Mouse (Mus musculus) heart, embryonic 13.5 days (tissue): Measurements from ENCODE around the gene Olfr644. TPM values are rescaled to one million over a fixed set of nuclear protein-coding genes. Genes with fewer than 3 reads are reported as not detected.

ENCODE experiments used
- ATAC-seq: fragments of 200-750 bp; cut with Nextera tagmentation; 2 replicates; pipeline ENCODE4 v1.8.0; 2017; ENCODE audit warnings: moderate TSS enrichment; ENCODE audit not compliant: insufficient number of reproducible peaks, low FRiP score, low TSS enrichment; ENCODE audit errors: extremely low read depth
- H3K27ac ChIP-seq: fragments of 300-500 bp; sonication (generic); replicated peaks from 2 replicates; pipeline ENCODE4 v1.5.1; 2015; ENCODE audit warnings: moderate library complexity, mild to moderate bottlenecking, inconsistent platforms
- H3K27me3 ChIP-seq: fragments of 300-500 bp; sonication (generic); replicated peaks from 2 replicates; pipeline ENCODE4 v1.6.1; 2015; ENCODE audit warnings: mild to moderate bottlenecking, inconsistent platforms
- H3K36me3 ChIP-seq: fragments of 300-500 bp; sonication (generic); 2 replicates; pipeline ENCODE4 v1.6.1; 2015; ENCODE audit warnings: mild to moderate bottlenecking, inconsistent platforms
- H3K4me1 ChIP-seq: fragments of 300-500 bp; sonication (generic); 2 replicates; pipeline ENCODE4 v1.6.1; 2015; ENCODE audit warnings: inconsistent platforms
- H3K4me2 ChIP-seq: fragments of 300-500 bp; sonication (generic); 2 replicates; pipeline ENCODE4 v1.6.1; 2015; ENCODE audit warnings: inconsistent platforms, mild to moderate bottlenecking, moderate library complexity
- H3K4me3 ChIP-seq: fragments of 300-500 bp; sonication (generic); 2 replicates; pipeline ENCODE4 v1.5.1; 2015; ENCODE audit warnings: moderate library complexity, mild to moderate bottlenecking, inconsistent platforms
- H3K9ac ChIP-seq: fragments of 300-500 bp; sonication (generic); 2 replicates; pipeline ENCODE4 v1.6.1; 2015; ENCODE audit warnings: inconsistent platforms, mild to moderate bottlenecking, moderate library complexity
- H3K9me3 ChIP-seq: fragments of 300-500 bp; sonication (generic); 2 replicates; pipeline ENCODE4 v1.6.1; 2016; ENCODE audit warnings: inconsistent platforms
- WGBS: fragments of 180-500 bp; shearing (Covaris S2); methylation state at CpG from one replicate; pipeline ENCODE4 v1.1.7; 2015; ENCODE audit warnings: mixed read lengths; 5-methylcytosine and 5-hydroxymethylcytosine counted together
- polyA plus RNA-seq: library from polyadenylated mRNA; unstranded; fragments of >200 nt; fragmentation: Nextera tagmentation; extraction: Ambion mirVana; gene quantifications from 2 replicates; pipeline ENCODE4 v1.2.1, GENCODE M21; 2015

Gene Olfr644
- not detected in 2 replicates for polyA plus RNA-seq

GRCm38 (mm10) chr7:104071769-104072168 is at the start of gene Olfr644:
Gene Olfr644 (minus strand): TSS chr7:104071869.
- Histone ChIP-seq H3K27me3 (no peaks in the 10 kb centered on the region), H3K9ac (no peak within 1 kb of the TSS), H3K27ac (no peak within 1 kb of the TSS), H3K4me1 (no peaks in the 10 kb centered on the region), H3K4me3 (no peak within 1 kb of the TSS), H3K9me3 (peaks cover 3% of the 10 kb centered on the region; the same call in 1 of the 2 replicates), H3K4me2 (no peak within 1 kb of the TSS), H3K36me3 (no peaks in the 10 kb centered on the region)
- ATAC-seq: no peak
- 62% methylated on average over 2 of the region's 2 CpGs for WGBS

GRCm38 (mm10) chr7:104104757-104104972 is 33.0 kb upstream of the Olfr644 start, which contains the start of gene Olfr646:
Gene Olfr646 (plus strand): TSS chr7:104104873.
- no peaks in the 10 kb centered on the region for H3K27me3 ChIP-seq
- H3K9ac ChIP-seq: no peak within 1 kb of the TSS
- no peaks in the 10 kb centered on the region for H3K9me3 ChIP-seq
- H3K4me3 ChIP-seq: no peak within 1 kb of the TSS
- no peaks in the 10 kb centered on the region for H3K36me3 ChIP-seq
- no peak within 1 kb of the TSS for H3K4me2 ChIP-seq
- H3K4me1 ChIP-seq: no peaks in the 10 kb centered on the region
- ATAC-seq: no peak
- H3K27ac ChIP-seq: no peak within 1 kb of the TSS

GRCm38 (mm10) chr7:104103913-104104756 is 32.5 kb upstream of the Olfr644 start:
- Histone ChIP-seq H3K9me3 (no peaks in the 10 kb centered on the region), H3K4me3 (no peak overlapping the region), H3K4me2 (no peak overlapping the region), H3K4me1 (no peaks in the 10 kb centered on the region), H3K27ac (no peak overlapping the region), H3K27me3 (no peaks in the 10 kb centered on the region), H3K36me3 (no peaks in the 10 kb centered on the region), H3K9ac (no peak overlapping the region)
- WGBS: 62% methylated on average over 4 of the region's 4 CpGs
- no peak for ATAC-seq

GRCm38 (mm10) chr7:104085365-104085764 is 13.7 kb upstream of the Olfr644 start, which contains the start of gene Olfr645:
Gene Olfr645 (minus strand): TSS chr7:104085465.
- Histone ChIP-seq H3K9me3 (no peaks in the 10 kb centered on the region), H3K4me2 (no peak within 1 kb of the TSS), H3K36me3 (no peaks in the 10 kb centered on the region), H3K27me3 (no peaks in the 10 kb centered on the region), H3K27ac (no peak within 1 kb of the TSS), H3K4me1 (no peaks in the 10 kb centered on the region), H3K4me3 (no peak within 1 kb of the TSS), H3K9ac (no peak within 1 kb of the TSS)
- ATAC-seq: no peak
- 54% methylated on average over 1 of the region's 1 CpGs for WGBS

- H3K4me1 ChIP-seq: no peaks in the 10 kb centered on the region
- no peak within 1 kb of the TSS for H3K9ac ChIP-seq
- no peak within 1 kb of the TSS for H3K27ac ChIP-seq
- WGBS: 45% methylated on average over 2 of the region's 2 CpGs
- H3K4me2 ChIP-seq: no peak within 1 kb of the TSS
- H3K4me3 ChIP-seq: no peak within 1 kb of the TSS
- ATAC-seq: no peak
- no peaks in the 10 kb centered on the region for H3K9me3 ChIP-seq
- no peaks in the 10 kb centered on the region for H3K27me3 ChIP-seq
- H3K36me3 ChIP-seq: no peaks in the 10 kb centered on the region
Observed at GRCm38 (mm10) chr7:104061345-104061744, 10.3 kb downstream of the Olfr644 start, which contains the start of gene 4930516K23Rik. Gene 4930516K23Rik (minus strand): TSS chr7:104061445.

GRCm38 (mm10) chr7:104059215-104059614 is 12.5 kb downstream of the Olfr644 start:
- H3K27ac ChIP-seq: no peak overlapping the region
- 75% methylated on average over 1 of the region's 1 CpGs for WGBS
- no peaks in the 10 kb centered on the region for H3K36me3 ChIP-seq
- H3K4me1 ChIP-seq: no peaks in the 10 kb centered on the region
- no peak overlapping the region for H3K4me3 ChIP-seq
- H3K4me2 ChIP-seq: no peak overlapping the region
- no peak for ATAC-seq
- no peaks in the 10 kb centered on the region for H3K27me3 ChIP-seq
- no peak overlapping the region for H3K9ac ChIP-seq
- H3K9me3 ChIP-seq: no peaks in the 10 kb centered on the region

DNA sequence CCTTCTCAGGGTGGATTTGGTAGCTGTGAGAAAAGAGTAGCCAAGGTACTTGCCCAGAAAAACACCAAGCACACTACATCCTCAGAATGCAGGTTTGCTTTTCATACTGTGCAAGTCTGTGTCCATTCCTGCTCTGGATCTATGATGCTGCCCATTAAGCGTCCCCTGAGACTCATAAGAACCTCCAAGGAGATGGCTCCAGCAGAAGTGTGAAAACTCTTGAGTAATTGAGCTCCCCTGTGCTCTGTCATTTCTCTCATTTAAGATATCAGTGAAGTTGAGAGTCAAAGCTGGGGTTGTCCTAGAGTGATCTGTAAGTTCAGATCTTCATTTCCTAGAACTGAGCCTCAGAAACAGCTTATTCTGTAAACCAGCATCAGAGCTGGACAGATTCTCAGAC is 19.1 kb downstream of the Olfr644 start, which contains the start of gene Olfr642:
Olfr642 (minus strand) TSS at position 101 of the 400 bp plus-strand sequence.
- no peak within 1 kb of the TSS for H3K9ac ChIP-seq
- no peaks in the 10 kb centered on the region for H3K27me3 ChIP-seq
- H3K36me3 ChIP-seq: no peaks in the 10 kb centered on the region
- H3K27ac ChIP-seq: no peak within 1 kb of the TSS
- H3K4me3 ChIP-seq: no peak within 1 kb of the TSS
- H3K9me3 ChIP-seq: no peaks in the 10 kb centered on the region
- 52% methylated on average over 1 of the region's 1 CpGs for WGBS
- no peak within 1 kb of the TSS for H3K4me2 ChIP-seq
- ATAC-seq: no peak
- H3K4me1 ChIP-seq: no peaks in the 10 kb centered on the region

DNA sequence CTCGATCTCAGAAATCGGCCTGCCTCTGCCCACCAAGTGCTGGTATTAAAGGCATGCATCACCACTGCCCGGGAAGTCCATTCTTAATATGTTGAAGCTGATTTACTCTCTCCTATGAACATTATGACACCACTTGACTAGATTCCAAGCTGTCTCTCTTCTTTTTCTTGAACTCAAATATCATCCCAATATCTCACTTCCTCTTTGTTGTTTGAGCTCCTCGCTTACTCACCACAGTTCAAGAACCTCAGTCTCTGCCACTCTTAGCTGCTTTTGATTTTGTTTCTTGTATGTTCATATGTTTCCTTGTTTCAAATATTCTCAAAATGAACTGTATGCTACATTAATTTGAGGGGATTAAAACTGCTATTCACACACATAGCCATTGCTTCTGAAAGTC is 20.9 kb downstream of the Olfr644 start:
- Histone ChIP-seq H3K27ac (no peak overlapping the region), H3K4me3 (no peak overlapping the region), H3K27me3 (no peaks in the 10 kb centered on the region), H3K9me3 (no peaks in the 10 kb centered on the region), H3K9ac (no peak overlapping the region), H3K36me3 (no peaks in the 10 kb centered on the region), H3K4me2 (no peak overlapping the region), H3K4me1 (no peaks in the 10 kb centered on the region)
- WGBS: 79% methylated on average over 4 of the region's 4 CpGs
- ATAC-seq: no peak

DNA sequence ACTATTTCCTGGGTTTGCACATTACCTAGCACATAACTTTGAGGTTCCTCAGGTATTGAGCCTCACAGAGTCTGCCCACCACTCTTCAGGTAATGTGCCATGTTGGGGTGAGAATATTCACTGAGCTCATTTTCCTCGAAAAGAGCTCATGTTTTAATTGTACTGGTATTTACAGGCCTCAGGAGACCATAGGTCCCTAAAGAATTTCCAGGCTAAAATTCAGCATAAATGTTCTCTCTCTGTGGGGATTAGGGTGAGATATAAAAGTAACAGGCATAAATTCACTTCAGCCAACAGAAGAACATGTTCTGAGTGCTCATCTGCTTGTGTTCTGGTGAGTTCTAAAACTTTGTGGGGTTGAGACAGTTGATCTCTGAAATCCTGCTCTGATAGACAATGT is 36.5 kb downstream of the Olfr644 start, which contains the start of gene Olfr641:
Olfr641 (plus strand) TSS at position 301 of the 400 bp plus-strand sequence.
- Histone ChIP-seq H3K9ac (no peak within 1 kb of the TSS), H3K4me1 (no peaks in the 10 kb centered on the region), H3K4me3 (no peak within 1 kb of the TSS), H3K4me2 (no peak within 1 kb of the TSS), H3K9me3 (no peaks in the 10 kb centered on the region), H3K36me3 (no peaks in the 10 kb centered on the region), H3K27me3 (no peaks in the 10 kb centered on the region), H3K27ac (no peak within 1 kb of the TSS)
- WGBS: 62% methylated on average over 1 of the region's 1 CpGs
- no peak for ATAC-seq

DNA sequence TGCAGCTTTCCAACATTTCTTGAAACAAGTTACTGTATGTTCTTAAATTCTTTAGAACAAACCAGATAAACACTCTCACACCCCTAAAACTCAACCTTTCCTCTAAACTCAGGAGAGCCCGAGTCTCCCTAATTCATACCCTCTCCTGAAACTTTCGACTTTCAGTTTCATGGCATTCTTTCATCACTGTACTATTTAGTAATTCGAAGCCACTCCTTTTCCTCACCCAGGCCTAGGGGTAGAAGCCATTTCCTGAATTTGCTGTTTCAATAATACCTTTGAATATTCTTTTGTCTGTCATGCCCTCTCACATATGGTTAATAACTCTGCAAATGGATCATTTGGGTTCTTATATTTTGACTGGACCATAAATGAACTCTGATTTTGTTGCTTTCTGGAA is 44.7 kb downstream of the Olfr644 start:
- 64% methylated on average over 3 of the region's 3 CpGs for WGBS
- H3K9me3 ChIP-seq: no peaks in the 10 kb centered on the region
- H3K4me2 ChIP-seq: no peak overlapping the region
- no peaks in the 10 kb centered on the region for H3K36me3 ChIP-seq
- no peak for ATAC-seq
- H3K27me3 ChIP-seq: no peaks in the 10 kb centered on the region
- no peak overlapping the region for H3K9ac ChIP-seq
- no peak overlapping the region for H3K4me3 ChIP-seq
- H3K4me1 ChIP-seq: no peaks in the 10 kb centered on the region
- no peak overlapping the region for H3K27ac ChIP-seq

- WGBS: 69% methylated on average over 6 of the region's 6 CpGs
- Histone ChIP-seq H3K4me1 (no peaks in the 10 kb centered on the region), H3K27me3 (no peaks in the 10 kb centered on the region), H3K4me2 (no peak within 1 kb of the TSS), H3K4me3 (no peak within 1 kb of the TSS), H3K36me3 (no peaks in the 10 kb centered on the region), H3K9me3 (no peaks in the 10 kb centered on the region), H3K27ac (no peak within 1 kb of the TSS), H3K9ac (no peak within 1 kb of the TSS)
- ATAC-seq: no peak
Observed at GRCm38 (mm10) chr7:104025473-104025872, 46.2 kb downstream of the Olfr644 start, which contains the start of gene Olfr640. Gene Olfr640 (minus strand): TSS chr7:104025573.

- no peak overlapping the region for H3K27ac ChIP-seq
- H3K4me3 ChIP-seq: no peak overlapping the region
- H3K9me3 ChIP-seq: no peaks in the 10 kb centered on the region
- H3K4me1 ChIP-seq: no peaks in the 10 kb centered on the region
- H3K4me2 ChIP-seq: no peak overlapping the region
- H3K36me3 ChIP-seq: no peaks in the 10 kb centered on the region
- 87% methylated on average over 6 of the region's 6 CpGs for WGBS
- no peak overlapping the region for H3K9ac ChIP-seq
- H3K27me3 ChIP-seq: no peaks in the 10 kb centered on the region
- no peak for ATAC-seq
Observed at GRCm38 (mm10) chr7:104021651-104022050, 50.0 kb downstream of the Olfr644 start.
